Comparison of ENCODE assay signal across 30 mouse cellular contexts in genomic region chr6:33734032-33734431, GRCm38 (mm10).
DNase-seq lines count a peak whose midpoint lies in the region; ATAC-seq and TF ChIP-seq lines count a peak whose summit lies in the region.
"Had no signal": no experiment of that assay in that cellular context is flagged by ENCODE, and none has a peak within 500 bp of the region (broad histone marks: within the 10 kb centered on the region; RNA-seq: fewer than 3 reads in every experiment).

No protein-coding gene starts in this region.

- no peak overlapping the region for H3K9ac ChIP-seq in forebrain, embryonic 12.5 days
- H3K9ac ChIP-seq in kidney, postnatal 0 days (ENCODE audit: low read depth, low read length): no peak overlapping the region
- no peak overlapping the region for H3K9ac ChIP-seq in forebrain, embryonic 16.5 days (replicated peaks; ENCODE audit: low read depth, low read length)
- no peak overlapping the region for H3K9ac ChIP-seq in neural tube, embryonic 15.5 days (replicated peaks)
- H3K9ac ChIP-seq: embryonic facial prominence, embryonic 12.5 days; heart, embryonic 13.5 days; intestine, embryonic 15.5 days; liver, embryonic 12.5 days; liver, postnatal 0 days; neural tube, embryonic 12.5 days; stomach, embryonic 15.5 days had no signal

- no peaks in the 10 kb centered on the region for H3K27me3 ChIP-seq in forebrain, embryonic 12.5 days
- no peaks in the 10 kb centered on the region; the same call in 1 of the 2 replicates for H3K27me3 ChIP-seq in forebrain, embryonic 10.5 days (ENCODE audit: poor library complexity, severe bottlenecking)
- no peaks in the 10 kb centered on the region for H3K27me3 ChIP-seq in kidney, postnatal 0 days (ENCODE audit: insufficient read depth, low read length)
- no peaks in the 10 kb centered on the region for H3K27me3 ChIP-seq in forebrain, embryonic 16.5 days (replicated peaks; ENCODE audit: control insufficient read depth, insufficient read depth, low read length)
- H3K27me3 ChIP-seq in neural tube, embryonic 15.5 days (replicated peaks): no peaks in the 10 kb centered on the region
- H3K27me3 ChIP-seq: CH12.LX; embryonic facial prominence, embryonic 12.5 days; heart, embryonic 13.5 days; intestine, embryonic 15.5 days; liver, embryonic 12.5 days; neural tube, embryonic 12.5 days; stomach, embryonic 15.5 days had no signal

- ATAC-seq in forebrain, embryonic 12.5 days (ENCODE audit: low FRiP score): no peak
- no peak for ATAC-seq in kidney, postnatal 0 days (replicated peaks; ENCODE audit: low FRiP score, low read depth)
- ATAC-seq in forebrain, embryonic 16.5 days: peak; percentile 49
- 0 out of 2 replicates have a peak, but pooled peaks have one; percentile 3 for ATAC-seq in neural tube, embryonic 15.5 days (ENCODE audit: low FRiP score)
- ATAC-seq: intestine, embryonic 15.5 days; liver, embryonic 12.5 days; liver, postnatal 0 days; midbrain, embryonic 16.5 days had no signal

- WGBS in forebrain, embryonic 12.5 days: 72% methylated on average over 3 of the region's 3 CpGs
- WGBS in forebrain, embryonic 10.5 days: 92% methylated on average over 3 of the region's 3 CpGs
- 73% methylated on average over 3 of the region's 3 CpGs for WGBS in kidney, postnatal 0 days
- WGBS in forebrain, embryonic 16.5 days: 50% methylated on average over 3 of the region's 3 CpGs
- 49% methylated on average over 3 of the region's 3 CpGs for WGBS in neural tube, embryonic 15.5 days

- H3K4me2 ChIP-seq in forebrain, embryonic 12.5 days: no peak overlapping the region
- H3K4me2 ChIP-seq in kidney, postnatal 0 days (ENCODE audit: low read length): no peak overlapping the region
- H3K4me2 ChIP-seq in forebrain, embryonic 16.5 days (ENCODE audit: low read length): no peak overlapping the region
- no peak overlapping the region for H3K4me2 ChIP-seq in neural tube, embryonic 15.5 days
- H3K4me2 ChIP-seq: embryonic facial prominence, embryonic 12.5 days; heart, embryonic 13.5 days; intestine, embryonic 15.5 days; liver, embryonic 12.5 days; midbrain, embryonic 11.5 days; neural tube, embryonic 12.5 days; stomach, embryonic 15.5 days had no signal

- H3K27ac ChIP-seq in forebrain, embryonic 12.5 days: 0 out of 2 replicates have a peak overlapping the region, but pooled peaks have one; percentile 25
- no peak overlapping the region for H3K27ac ChIP-seq in forebrain, embryonic 10.5 days
- no peak overlapping the region for H3K27ac ChIP-seq in kidney, postnatal 0 days
- H3K27ac ChIP-seq in forebrain, embryonic 16.5 days (ENCODE audit: low read length): peak overlapping the region; percentile 80
- peak overlapping the region; percentile 33; the same call in 1 of the 2 replicates for H3K27ac ChIP-seq in neural tube, embryonic 15.5 days (replicated peaks)
- H3K27ac ChIP-seq: embryonic facial prominence, embryonic 12.5 days; heart, embryonic 13.5 days; intestine, embryonic 15.5 days; liver, embryonic 12.5 days; stomach, embryonic 15.5 days had no signal

- DNase-seq in forebrain, embryonic 10.5 days (ENCODE audit: extremely low spot score, low spot score): no peak
- peak; percentile 46 for DNase-seq in kidney, postnatal 0 days (ENCODE audit: low spot score)
- no peak for DNase-seq in kidney, postnatal 14 days
- no peak for DNase-seq in T-cell, adult 2 months (ENCODE audit: low spot score)
- no peak for DNase-seq in urinary bladder, postnatal 36 days (ENCODE audit: low spot score in 2 of 2)
- DNase-seq: adrenal gland, adult 8-10 months; cerebellum, adult 11 months; cerebellum, adult 9-10 months; embryo, embryonic 11 days; gastrocnemius, postnatal 10 days; heart, postnatal 10 days; kidney, adult 2 months; kidney, postnatal 25 days; left cerebral cortex, postnatal 4 days; liver, postnatal 0 days; lung, postnatal 36 days; right cerebral cortex, postnatal 25 days; thymus, postnatal 25 days had no signal

- no peak overlapping the region for H3K4me3 ChIP-seq in forebrain, embryonic 12.5 days (replicated peaks)
- no peak overlapping the region for H3K4me3 ChIP-seq in forebrain, embryonic 10.5 days
- H3K4me3 ChIP-seq in kidney, postnatal 0 days (replicated peaks; ENCODE audit: low read depth, low read length): no peak overlapping the region
- H3K4me3 ChIP-seq in forebrain, embryonic 16.5 days (replicated peaks; ENCODE audit: low read length): no peak overlapping the region
- no peak overlapping the region for H3K4me3 ChIP-seq in neural tube, embryonic 15.5 days (replicated peaks)
- H3K4me3 ChIP-seq: embryonic facial prominence, embryonic 12.5 days; heart, embryonic 13.5 days; intestine, embryonic 15.5 days; liver, embryonic 12.5 days; neural tube, embryonic 12.5 days; stomach, embryonic 15.5 days had no signal

- TF ChIP-seq CTCF in kidney, postnatal 0 days (IDR thresholded peaks at IDR 0.05; ENCODE audit: low read depth): no peak

- peaks cover 18% of the 10 kb centered on the region for H3K4me1 ChIP-seq in forebrain, embryonic 12.5 days
- H3K4me1 ChIP-seq in forebrain, embryonic 10.5 days: peaks cover 21% of the 10 kb centered on the region
- no peaks in the 10 kb centered on the region for H3K4me1 ChIP-seq in kidney, postnatal 0 days (replicated peaks; ENCODE audit: insufficient read depth, low read length)
- peaks cover 18% of the 10 kb centered on the region for H3K4me1 ChIP-seq in forebrain, embryonic 16.5 days (replicated peaks; ENCODE audit: control insufficient read depth, insufficient read depth, low read length)
- H3K4me1 ChIP-seq in neural tube, embryonic 15.5 days: peaks cover 23% of the 10 kb centered on the region
- H3K4me1 ChIP-seq: heart, embryonic 13.5 days; intestine, embryonic 15.5 days; liver, embryonic 12.5 days; stomach, embryonic 15.5 days had no signal

- H3K9me3 ChIP-seq in forebrain, embryonic 12.5 days: no peaks in the 10 kb centered on the region
- H3K9me3 ChIP-seq in forebrain, embryonic 10.5 days: no peaks in the 10 kb centered on the region
- H3K9me3 ChIP-seq in kidney, postnatal 0 days (replicated peaks; ENCODE audit: low read length): no peaks in the 10 kb centered on the region
- no peaks in the 10 kb centered on the region for H3K9me3 ChIP-seq in forebrain, embryonic 16.5 days (ENCODE audit: control insufficient read depth, low read length)
- no peaks in the 10 kb centered on the region for H3K9me3 ChIP-seq in neural tube, embryonic 15.5 days (replicated peaks)
- H3K9me3 ChIP-seq: embryonic facial prominence, embryonic 12.5 days; heart, embryonic 13.5 days; intestine, embryonic 15.5 days; liver, embryonic 12.5 days; neural tube, embryonic 12.5 days; stomach, embryonic 15.5 days had no signal

- no peaks in the 10 kb centered on the region for H3K36me3 ChIP-seq in forebrain, embryonic 12.5 days (replicated peaks)
- no peaks in the 10 kb centered on the region for H3K36me3 ChIP-seq in forebrain, embryonic 10.5 days (replicated peaks)
- no peaks in the 10 kb centered on the region for H3K36me3 ChIP-seq in kidney, postnatal 0 days (ENCODE audit: insufficient read depth, low read length)
- no peaks in the 10 kb centered on the region for H3K36me3 ChIP-seq in forebrain, embryonic 16.5 days (ENCODE audit: control insufficient read depth, insufficient read depth)
- no peaks in the 10 kb centered on the region for H3K36me3 ChIP-seq in neural tube, embryonic 15.5 days
- H3K36me3 ChIP-seq: embryonic facial prominence, embryonic 12.5 days; heart, embryonic 13.5 days; intestine, embryonic 15.5 days; liver, embryonic 12.5 days; neural tube, embryonic 12.5 days; stomach, embryonic 15.5 days had no signal

Comparison
In these comparisons a context has a peak if more than half of its experiments do, and no peak if none do; other contexts are left out.
1. ATAC-seq: peak in forebrain, embryonic 16.5 days (single experiment) and neural tube, embryonic 15.5 days (single experiment); none in forebrain, embryonic 12.5 days (single experiment) and kidney, postnatal 0 days (single experiment).
2. H3K27ac ChIP-seq: peak in forebrain, embryonic 12.5 days (single experiment), forebrain, embryonic 16.5 days (single experiment) and neural tube, embryonic 15.5 days (single experiment); none in forebrain, embryonic 10.5 days (single experiment) and kidney, postnatal 0 days (single experiment).